Mouse (Mus musculus) layer of hippocampus, adult 18-20 months (tissue): ENCODE results near the gene Ncapd3. TPM values are rescaled to one million over a fixed set of nuclear protein-coding genes. Genes with fewer than 3 reads are reported as not detected.

Experiments
- DNase-seq, 2 experiments: peaks; one replicate each; pipeline ENCODE4 v3.0.0; 2022; ENCODE audit warnings: low spot score in 2 of 2
- total RNA-seq, 2 experiments: library from RNA; stranded (reverse); gene quantifications; 2 replicates each; pipeline ENCODE4 v1.2.3; 2021

The Ncapd3 gene
- total RNA-seq, 2 experiments from 2014 or later: 16.6 to 18.2 TPM

- no peak for DNase-seq
Measured at GRCm38 (mm10) chr9:27030763-27031100, 757 bp downstream of the Ncapd3 start.

- no peak for DNase-seq
Measured at GRCm38 (mm10) chr9:27043892-27044291, 13.9 kb downstream of the Ncapd3 start.

DNA sequence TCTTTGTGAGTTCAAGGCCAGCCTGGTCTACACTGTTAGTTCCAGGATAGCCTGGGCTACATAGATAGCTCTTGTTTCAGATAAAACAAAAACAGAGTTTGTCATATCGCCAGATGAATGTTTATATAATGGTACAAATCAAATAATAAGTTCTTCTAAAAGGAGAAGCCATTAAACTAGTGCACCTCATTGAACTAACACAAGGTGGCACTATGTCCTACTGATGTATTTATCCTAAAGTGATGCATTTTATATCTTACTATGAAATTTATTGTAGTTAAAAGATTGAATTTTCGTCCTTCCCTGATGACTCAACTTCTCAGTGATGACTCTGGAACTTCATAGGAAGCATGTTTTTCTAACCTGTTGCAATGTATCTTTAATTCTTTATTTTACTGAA is 19.5 kb downstream of the Ncapd3 start:
- peak in 1 of 2 experiments; percentile 39 for DNase-seq

DNA sequence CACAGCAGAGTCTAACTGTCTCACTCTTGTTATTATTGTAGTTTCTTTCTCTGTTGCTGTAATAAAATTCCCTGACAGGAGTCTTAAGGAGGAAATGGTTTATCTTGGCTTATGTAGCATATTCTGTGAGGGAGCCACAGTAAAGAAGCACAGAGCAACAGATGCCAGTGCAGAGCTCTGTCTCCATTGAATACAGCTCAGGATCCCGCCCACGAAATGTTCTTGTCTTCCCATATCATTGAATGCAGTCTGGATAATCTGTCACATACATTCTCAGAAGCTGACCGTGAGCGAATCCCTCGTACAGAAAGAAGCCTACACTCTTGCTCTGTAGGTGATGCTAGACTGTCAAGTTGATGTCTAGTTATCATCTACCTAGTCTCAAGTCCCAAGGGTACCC is 28.4 kb downstream of the Ncapd3 start:
- DNase-seq: peak; percentile 37 to 79

DNA sequence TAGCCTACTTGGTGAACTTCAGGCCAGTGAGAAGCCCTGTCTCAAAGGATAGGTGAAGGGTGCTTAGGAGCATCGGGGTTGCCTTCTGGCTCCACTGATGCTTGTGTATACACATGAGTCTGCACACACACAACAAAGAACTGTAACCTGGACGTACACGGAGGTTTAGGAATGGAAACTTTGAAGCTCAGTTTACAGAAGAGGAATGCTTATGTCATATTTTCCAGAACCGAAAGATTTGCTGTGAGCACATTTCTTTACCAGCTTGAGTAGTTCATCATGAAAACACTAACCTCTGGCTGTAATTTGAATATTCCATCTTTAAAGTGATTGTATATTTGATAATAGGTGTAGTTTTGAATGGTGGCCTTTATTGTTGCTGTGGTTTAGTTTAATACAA is 40.9 kb downstream of the Ncapd3 start:
- DNase-seq: no peak

DNA sequence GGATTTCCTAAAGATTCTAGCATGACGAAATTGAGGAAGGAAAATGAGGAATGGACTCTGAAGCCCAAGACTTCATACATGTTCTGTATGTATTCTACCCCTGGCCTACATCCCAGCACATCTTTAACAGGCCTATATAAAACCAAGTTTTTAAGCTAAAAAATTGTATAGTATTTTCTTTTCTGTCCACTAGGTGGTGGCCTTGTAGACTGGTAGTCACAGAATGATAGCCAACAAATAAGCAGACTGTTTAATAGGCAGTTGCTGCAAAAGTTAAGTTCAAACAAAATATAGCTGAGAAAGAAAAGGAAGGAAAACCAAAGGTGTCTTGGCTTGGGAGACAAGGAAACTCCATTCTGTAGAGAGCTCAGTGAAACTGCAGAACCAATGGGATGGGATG is 44.7 kb downstream of the Ncapd3 start:
- no peak for DNase-seq

DNA sequence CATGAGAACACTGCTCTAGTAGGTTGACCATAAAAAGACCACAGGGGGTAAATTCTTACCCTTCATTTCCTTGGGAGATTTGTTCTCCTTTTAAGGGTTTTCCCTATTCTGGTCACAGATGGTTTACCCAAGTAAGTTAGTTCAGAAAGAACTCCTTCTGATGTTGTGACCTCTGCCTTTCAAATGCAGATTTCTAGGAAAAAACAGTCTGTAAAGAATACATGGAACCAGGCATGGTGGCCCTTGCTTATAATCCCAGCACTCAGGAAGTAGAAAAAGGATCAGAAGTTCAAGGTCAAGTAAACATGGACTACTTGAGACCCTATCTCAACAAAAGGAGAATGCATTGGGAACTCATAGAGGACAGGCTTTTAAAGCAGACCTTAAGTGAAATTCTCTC is 45.8 kb downstream of the Ncapd3 start:
- no peak for DNase-seq

DNA sequence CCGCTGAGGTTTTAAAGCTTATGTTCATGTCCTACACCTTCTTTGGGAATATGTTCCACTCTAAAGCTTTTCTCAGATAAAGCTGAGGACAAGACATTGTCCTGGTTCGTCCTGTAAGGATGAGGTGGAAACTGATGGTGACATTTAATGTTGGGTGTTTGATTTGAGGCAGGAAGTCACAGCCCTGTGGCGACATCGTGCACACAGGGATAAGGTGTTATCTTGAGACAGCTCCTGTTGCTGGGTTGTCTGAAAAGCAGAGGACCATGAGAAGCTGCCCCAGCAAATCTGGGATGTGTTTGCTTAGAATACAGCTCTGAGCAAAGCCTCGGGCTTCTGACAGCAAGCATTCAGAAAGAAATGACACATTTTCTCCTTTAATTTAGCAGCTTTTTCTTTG is 56.3 kb downstream of the Ncapd3 start:
- no peak for DNase-seq

DNA sequence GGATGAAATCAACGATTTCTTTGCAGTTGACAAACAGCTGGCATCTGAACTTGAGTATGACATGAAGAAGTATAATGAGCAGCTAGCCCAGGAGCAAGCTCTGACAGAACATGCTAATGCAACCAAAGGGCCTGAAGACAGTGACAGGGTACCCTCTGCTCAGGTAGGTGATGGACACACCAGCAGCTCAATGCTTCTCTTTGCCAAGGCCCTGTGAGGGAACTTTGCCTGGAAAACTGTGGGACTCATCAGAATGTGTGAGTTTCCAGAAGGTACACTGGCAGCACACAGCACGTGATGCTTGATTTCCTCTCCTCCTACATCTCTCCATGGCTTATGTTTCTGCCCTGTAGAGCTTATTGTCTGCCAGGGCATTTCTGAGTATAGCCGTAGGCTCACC is 57.4 kb downstream of the Ncapd3 start:
- no peak for DNase-seq

- peak in 1 of 2 experiments; percentile 57 for DNase-seq
Measured at GRCm38 (mm10) chr9:27090134-27090533, 60.2 kb downstream of the Ncapd3 start.

DNA sequence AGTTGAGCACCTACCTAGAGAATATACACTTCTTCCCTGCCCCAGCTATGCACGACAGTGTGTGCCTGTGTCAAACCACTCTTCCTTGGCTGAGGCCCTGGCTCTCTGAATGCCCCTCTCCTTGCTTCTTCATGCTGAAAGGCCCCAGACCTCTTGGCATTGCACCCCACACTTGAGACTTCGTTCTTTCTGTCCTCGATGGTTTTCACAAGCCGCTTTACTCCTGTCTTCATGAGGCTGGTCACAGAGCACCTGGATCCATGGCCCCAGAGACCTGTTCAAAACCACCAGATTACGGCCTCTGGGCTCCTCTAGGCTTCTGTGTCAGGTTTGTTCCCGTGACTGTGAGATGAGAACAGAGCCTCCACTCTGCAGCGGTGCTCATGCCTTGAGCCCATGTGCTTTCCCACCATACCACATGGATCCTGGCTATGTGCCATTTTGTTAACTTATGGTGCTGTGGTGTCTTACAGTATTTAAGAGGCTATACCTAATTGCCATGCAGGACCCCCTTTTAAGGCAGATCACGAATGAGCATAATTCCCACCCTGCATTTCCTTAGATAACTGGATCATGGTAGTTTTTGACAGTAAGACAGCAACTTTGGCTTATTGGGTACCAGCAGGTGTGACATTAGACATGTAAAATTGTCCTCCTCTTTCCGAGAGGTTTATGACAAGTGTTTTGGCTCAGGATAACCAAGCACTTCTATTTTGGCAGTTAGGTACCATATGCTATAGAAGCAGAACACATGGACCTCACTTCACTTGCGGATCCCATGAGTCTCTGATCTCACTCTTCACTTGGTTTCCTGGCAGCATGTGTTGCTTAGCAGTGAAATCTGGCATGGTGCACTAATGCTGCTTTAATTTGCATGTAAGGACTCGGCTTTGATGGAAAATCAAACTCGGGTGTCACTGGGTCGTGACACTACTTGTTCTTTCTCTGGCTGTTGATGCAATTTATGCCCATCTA is 61.1 kb downstream of the Ncapd3 start:
- peak; percentile 41 to 83 for DNase-seq

DNA sequence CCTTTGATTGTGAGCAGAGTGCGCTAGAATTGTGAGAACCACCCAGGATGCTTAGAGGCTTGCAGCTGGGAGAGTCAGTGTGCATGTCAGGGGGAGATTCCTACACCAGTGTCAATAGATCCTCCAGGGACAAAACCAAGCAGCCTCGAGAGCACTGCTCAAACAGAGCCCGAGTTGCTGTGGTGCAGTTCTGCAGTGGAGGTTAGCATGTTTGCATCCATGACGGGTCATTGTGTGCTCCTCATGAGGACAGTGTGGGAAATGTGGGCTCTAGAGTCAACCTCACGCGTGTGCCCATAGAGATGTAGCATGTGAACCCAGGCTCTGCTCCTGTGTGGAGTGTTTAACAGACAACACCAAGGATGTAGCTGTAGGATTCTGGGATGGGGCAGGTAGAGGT is 62.9 kb downstream of the Ncapd3 start:
- no peak for DNase-seq

DNA sequence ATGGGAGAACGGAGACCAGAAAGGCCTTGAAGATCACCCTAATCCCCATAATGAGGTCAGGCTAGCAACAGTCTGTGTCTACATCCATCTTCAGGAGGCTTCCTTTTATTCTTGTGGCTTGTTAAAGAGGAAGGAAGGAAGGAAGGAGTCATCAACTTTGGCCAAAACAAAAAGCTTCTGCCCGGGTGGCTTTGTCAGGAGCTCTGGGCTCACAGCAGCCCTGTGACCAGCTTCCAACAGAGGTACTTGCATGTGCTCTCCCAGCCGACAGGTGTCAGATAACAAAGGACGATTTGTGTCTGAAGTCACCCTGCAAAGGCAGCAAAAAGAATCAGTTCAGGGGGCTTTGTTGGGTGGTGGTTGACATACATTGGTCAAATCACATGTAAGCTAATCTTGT is 68.1 kb downstream of the Ncapd3 start:
- no peak for DNase-seq

- DNase-seq: no peak
Measured at GRCm38 (mm10) chr9:27098557-27098956, 68.6 kb downstream of the Ncapd3 start.

GRCm38 (mm10) chr9:27099474-27099873 is 69.5 kb downstream of the Ncapd3 start:
- DNase-seq: no peak

DNA sequence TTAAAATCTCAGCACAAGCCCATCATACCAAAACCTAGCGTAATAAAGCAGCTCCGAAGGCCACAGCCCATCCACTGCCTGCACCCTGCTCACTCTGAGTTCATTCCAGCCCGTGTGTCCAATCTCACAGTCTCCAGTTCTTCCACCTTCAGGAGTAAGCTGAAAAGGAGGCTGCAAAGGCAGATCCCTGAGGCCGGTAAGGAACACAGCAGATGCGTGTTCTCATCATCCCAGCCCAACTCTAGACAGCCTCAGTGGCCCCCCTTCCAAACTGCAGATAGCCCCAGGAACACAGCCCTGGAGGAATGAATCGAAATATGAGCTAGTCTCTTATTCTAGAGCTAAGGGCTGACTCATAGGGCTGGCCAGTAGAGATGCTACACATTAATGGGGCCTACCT is 71.5 kb downstream of the Ncapd3 start:
- DNase-seq: no peak

GRCm38 (mm10) chr9:27106081-27106480 is 76.1 kb downstream of the Ncapd3 start:
- DNase-seq: peak in 1 of 2 experiments; percentile 77

GRCm38 (mm10) chr9:27108451-27108850 is 78.5 kb downstream of the Ncapd3 start:
- DNase-seq: no peak

GRCm38 (mm10) chr9:27109533-27110514 is 79.8 kb downstream of the Ncapd3 start:
- DNase-seq: peak in 1 of 2 experiments; percentile 52

DNA sequence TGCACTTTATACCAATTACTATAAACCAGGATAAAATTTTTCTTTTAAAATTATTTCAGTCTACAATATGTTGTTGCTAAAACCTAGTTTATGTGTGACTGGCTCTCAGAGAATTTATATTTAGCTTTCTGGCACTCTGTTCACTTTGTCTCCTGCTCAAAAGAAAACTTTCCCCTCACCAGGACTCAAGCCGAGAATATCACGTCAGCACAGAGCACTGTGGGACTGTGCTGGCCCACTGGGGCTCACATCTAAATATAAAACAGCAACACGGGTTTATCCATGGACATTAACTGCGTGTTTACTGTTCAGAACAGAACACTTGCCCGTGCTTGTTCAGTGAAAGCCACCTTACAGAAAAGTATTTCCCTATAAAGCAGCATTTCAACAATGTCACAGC is 80.7 kb downstream of the Ncapd3 start:
- DNase-seq: no peak

DNA sequence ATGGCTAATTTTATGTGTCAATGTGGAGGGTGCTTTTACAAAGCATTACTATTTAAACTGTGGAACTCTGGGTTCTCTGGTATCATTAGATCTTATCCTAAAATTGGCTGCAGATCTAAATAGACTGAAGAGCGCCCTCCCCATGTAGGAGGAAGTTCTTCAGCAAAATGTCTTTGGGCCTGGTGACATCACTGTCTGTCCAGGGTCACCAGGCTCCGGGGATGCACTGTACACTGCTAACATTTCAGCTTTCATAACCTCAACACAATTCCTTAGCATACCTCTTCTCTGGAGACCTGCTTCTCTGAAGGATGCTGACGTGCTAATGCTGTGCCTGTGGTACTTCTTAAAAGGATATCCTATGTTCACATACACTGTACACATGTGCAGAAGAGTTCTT is 81.8 kb downstream of the Ncapd3 start:
- DNase-seq: no peak

DNA sequence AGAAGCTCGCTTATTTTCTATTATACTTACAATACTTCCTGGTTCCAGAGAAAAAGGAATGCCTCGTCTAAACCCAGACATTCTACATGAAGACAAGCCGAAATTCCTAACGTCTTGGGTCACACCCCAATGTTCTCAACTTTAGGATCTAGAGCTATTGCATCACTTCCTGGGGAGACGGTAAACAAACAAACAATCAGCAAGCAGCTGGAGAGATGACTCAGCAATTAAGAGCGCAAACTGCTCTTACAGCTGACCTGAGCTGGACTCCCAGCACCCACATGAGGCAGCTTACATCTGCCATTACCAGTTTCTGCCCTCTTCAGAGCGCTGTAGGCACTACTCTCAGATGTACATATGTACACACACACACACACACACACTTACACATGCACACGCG is 91.3 kb downstream of the Ncapd3 start:
- no peak for DNase-seq
